Mouse (Mus musculus) forebrain, postnatal 0 days (tissue): ENCODE results near the gene Gng7. TPM values are rescaled to one million over a fixed set of nuclear protein-coding genes. Genes with fewer than 3 reads are reported as not detected.

Experiments used
- ATAC-seq: fragments of 200-750 bp; cut with Nextera tagmentation; 2 replicates; pipeline ENCODE4 v1.8.0; 2017; ENCODE audit warnings: mild to moderate bottlenecking, moderate library complexity
- DNase-seq: peaks from one replicate; pipeline ENCODE4 v3.0.0-alpha.2; 2015
- H3K27ac ChIP-seq: fragments of 300-500 bp; sonication (generic); 2 replicates; pipeline ENCODE4 v1.5.1; 2014; ENCODE audit warnings: low read depth, mild to moderate bottlenecking, antibody characterized with exemption, low read length, moderate library complexity, mixed read lengths
- H3K27me3 ChIP-seq: fragments of 300-500 bp; sonication (generic); 2 replicates; pipeline ENCODE4 v1.6.1; 2014; ENCODE audit warnings: mild to moderate bottlenecking, low read length, mixed read lengths; ENCODE audit not compliant: insufficient read depth
- H3K36me3 ChIP-seq: fragments of 300-500 bp; sonication (generic); 2 replicates; pipeline ENCODE4 v1.6.1; 2014; ENCODE audit warnings: mild to moderate bottlenecking, moderate library complexity; ENCODE audit not compliant: insufficient read depth
- H3K4me1 ChIP-seq: fragments of 300-500 bp; sonication (generic); 2 replicates; pipeline ENCODE4 v1.6.1; 2014; ENCODE audit warnings: antibody characterized with exemption; ENCODE audit not compliant: insufficient read depth
- H3K4me2 ChIP-seq: fragments of 300-500 bp; sonication (generic); 2 replicates; pipeline ENCODE4 v1.6.1; 2014; ENCODE audit warnings: low read depth, mild to moderate bottlenecking, moderate library complexity
- H3K4me3 ChIP-seq: fragments of 300-500 bp; sonication (generic); 2 replicates; pipeline ENCODE4 v1.5.1; 2014; ENCODE audit warnings: low read depth, low read length, mixed read lengths
- H3K9ac ChIP-seq: fragments of 300-500 bp; sonication (generic); 2 replicates; pipeline ENCODE4 v1.6.1; 2014; ENCODE audit warnings: mild to moderate bottlenecking
- H3K9me3 ChIP-seq: fragments of 300-500 bp; sonication (generic); 2 replicates; pipeline ENCODE4 v1.6.1; 2016; ENCODE audit warnings: low read length
- CTCF ChIP-seq: sonication (generic); IDR thresholded peaks from 2 replicates; pipeline ENCODE4 v1.5.1; 2016; ENCODE audit warnings: antibody characterized with exemption, control low read depth, low read depth
- WGBS: fragments of 180-500 bp; shearing (Covaris S2); extraction: QIAGEN DNeasy Blood & Tissue Kit; methylation state at CpG from one replicate; pipeline ENCODE4 v1.1.7; 2014; 5-methylcytosine and 5-hydroxymethylcytosine counted together
- polyA plus RNA-seq: library from polyadenylated mRNA; unstranded; fragments of >200 nt; fragmentation: Nextera tagmentation; extraction: Ambion mirVana; gene quantifications from 2 replicates; pipeline ENCODE4 v1.2.1, GENCODE M21; 2015
- total RNA-seq: library from RNA; depleted of rRNA; stranded (reverse); fragments of >200 nt; gene quantifications from 2 replicates; pipeline ENCODE4 v1.2.3, GENCODE M21; 2014

Gene Gng7
- total and polyA plus RNA-seq, 2 experiments from 2014 or later = 64.5 to 85.7 TPM

DNA sequence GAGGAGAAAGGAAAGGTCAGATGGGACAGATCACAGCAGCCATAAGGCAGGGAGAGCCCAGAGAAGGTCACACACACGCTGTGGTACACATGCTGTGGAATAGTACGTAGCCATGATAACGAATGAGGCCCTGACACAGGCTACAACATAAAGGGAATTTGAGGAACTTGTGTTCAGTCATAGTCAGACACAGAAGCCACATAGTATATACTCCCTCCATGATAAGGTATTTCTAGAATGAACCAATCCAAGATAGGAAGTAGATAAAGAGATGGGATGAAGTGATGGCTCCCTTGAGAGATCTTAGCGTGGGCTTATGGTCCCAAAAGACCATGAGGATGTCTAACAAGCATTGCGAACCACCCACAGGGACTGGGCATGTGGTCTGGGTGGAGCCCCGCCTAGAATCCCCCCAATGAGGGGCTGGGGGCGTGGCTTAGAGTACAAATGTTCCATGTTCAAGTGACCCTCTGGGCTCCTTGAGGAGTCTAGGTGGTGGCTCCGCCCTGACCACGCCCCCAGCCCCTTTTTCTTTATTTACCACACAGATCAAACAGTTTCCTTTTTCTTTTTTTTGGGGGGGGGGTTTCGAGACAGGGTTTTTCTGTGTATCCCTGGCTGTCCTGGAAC is 62.9 kb downstream of the Gng7 start:
- no peaks in the 10 kb centered on the region for H3K4me1 ChIP-seq
- no peak for TF ChIP-seq CTCF
- no peak overlapping the region for H3K27ac ChIP-seq
- 77% methylated on average over 10 of the region's 10 CpGs for WGBS
- H3K9me3 ChIP-seq = no peaks in the 10 kb centered on the region
- no peaks in the 10 kb centered on the region for H3K27me3 ChIP-seq
- no peaks in the 10 kb centered on the region for H3K36me3 ChIP-seq
- ATAC-seq = no peak
- H3K9ac ChIP-seq = no peak overlapping the region
- no peak for DNase-seq
- no peak overlapping the region for H3K4me2 ChIP-seq
- no peak overlapping the region for H3K4me3 ChIP-seq

DNA sequence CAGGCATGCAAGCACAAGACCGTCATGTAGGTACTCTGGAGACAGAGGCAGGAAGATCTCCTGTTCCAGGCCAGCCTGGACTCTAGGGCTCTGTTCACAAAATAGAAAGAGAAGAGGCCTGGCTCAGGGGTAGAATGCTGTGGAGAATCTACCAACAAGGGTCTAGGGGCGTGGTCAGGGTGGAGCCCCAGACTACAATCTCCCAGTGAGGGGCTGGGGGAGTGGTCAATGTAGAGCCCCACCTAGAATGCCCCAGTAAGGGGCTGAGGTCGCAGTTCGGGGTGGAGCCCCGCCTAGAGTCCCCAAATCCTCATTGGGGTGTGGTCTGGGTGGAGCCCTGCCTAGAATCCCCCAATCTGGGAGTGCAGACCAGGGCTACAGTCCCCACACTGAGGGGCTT is 64.4 kb downstream of the Gng7 start:
- Histone ChIP-seq H3K36me3 (no peaks in the 10 kb centered on the region), H3K27ac (no peak overlapping the region), H3K4me3 (no peak overlapping the region), H3K9ac (no peak overlapping the region), H3K4me1 (no peaks in the 10 kb centered on the region), H3K4me2 (no peak overlapping the region), H3K9me3 (no peaks in the 10 kb centered on the region), H3K27me3 (no peaks in the 10 kb centered on the region)
- no peak for TF ChIP-seq CTCF
- WGBS = 31% methylated on average over 5 of the region's 5 CpGs
- ATAC-seq (no peak), DNase-seq (no peak)

DNA sequence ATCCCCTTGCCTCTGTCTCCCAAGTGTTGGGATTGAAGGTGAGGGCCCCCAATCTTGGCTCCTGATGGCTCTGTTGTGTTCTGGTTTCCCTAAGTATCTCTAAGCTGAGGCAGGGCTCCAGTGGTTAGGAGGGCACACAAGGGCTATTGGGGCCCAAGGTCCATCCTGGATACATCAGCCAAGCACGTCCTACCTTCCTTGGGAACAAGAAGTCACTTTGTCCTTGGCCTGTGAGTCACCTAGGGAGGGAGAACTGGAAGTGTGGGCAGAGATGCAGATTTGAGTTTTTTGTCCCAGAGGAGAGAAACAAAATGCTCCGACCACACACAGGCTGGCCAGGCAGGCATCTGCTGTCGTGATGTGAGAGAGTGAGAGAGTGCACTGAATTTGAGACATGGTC is 65.7 kb downstream of the Gng7 start:
- Histone ChIP-seq H3K9ac (no peak overlapping the region), H3K4me2 (no peak overlapping the region), H3K27me3 (no peaks in the 10 kb centered on the region), H3K36me3 (no peaks in the 10 kb centered on the region), H3K27ac (no peak overlapping the region), H3K4me3 (no peak overlapping the region), H3K9me3 (no peaks in the 10 kb centered on the region), H3K4me1 (no peaks in the 10 kb centered on the region)
- no peak for DNase-seq
- no peak for TF ChIP-seq CTCF
- ATAC-seq = no peak
- WGBS = 73% methylated on average over 3 of the region's 3 CpGs

DNA sequence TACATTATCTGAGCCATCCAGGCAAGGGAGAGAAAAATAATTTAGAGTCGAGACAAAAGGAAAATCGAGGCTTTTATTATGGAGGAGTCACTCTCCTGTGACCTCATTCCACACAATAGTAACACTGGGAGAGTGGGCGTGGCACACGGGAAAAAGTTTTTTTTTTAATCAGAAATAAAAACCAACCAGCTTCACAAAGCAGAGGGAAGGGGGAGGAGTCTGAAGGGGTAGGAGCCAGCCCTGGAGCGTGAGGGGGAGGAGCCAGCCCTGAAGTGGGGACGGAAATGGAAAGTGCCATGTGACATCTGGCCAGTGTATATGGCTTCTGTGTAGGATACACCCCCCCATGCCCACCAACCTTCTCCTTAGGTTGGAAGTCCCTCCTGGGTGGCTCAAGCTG is 66.2 kb downstream of the Gng7 start:
- Histone ChIP-seq H3K9ac (no peak overlapping the region), H3K9me3 (no peaks in the 10 kb centered on the region), H3K27me3 (no peaks in the 10 kb centered on the region), H3K4me2 (no peak overlapping the region), H3K36me3 (no peaks in the 10 kb centered on the region), H3K4me1 (no peaks in the 10 kb centered on the region), H3K27ac (no peak overlapping the region), H3K4me3 (no peak overlapping the region)
- 23% methylated on average over 6 of the region's 6 CpGs for WGBS
- no peak for TF ChIP-seq CTCF
- DNase-seq = no peak
- no peak for ATAC-seq

DNA sequence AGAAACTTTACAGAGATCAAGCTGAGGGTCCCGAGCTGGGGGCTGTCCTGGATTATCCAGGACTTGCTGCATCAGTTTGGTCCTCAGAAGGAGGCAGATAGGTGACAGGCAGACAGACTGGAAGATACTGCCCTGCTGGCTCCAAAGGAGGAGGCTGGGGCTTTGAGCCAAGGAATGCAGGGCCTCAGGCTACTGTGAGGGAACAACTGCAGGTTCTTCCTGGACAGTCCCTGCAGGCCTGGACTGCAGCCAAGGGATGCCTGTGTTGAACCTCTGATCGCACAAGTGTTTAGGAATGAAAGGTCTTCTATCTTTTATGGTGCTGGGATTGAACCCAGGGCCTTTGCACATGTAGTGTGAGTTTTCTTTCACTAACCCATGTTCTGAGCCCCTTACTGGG is 66.9 kb downstream of the Gng7 start:
- ATAC-seq (no peak), DNase-seq (no peak)
- no peaks in the 10 kb centered on the region for H3K27me3 ChIP-seq
- H3K4me3 ChIP-seq = no peak overlapping the region
- WGBS = 35% methylated on average over 2 of the region's 2 CpGs
- no peaks in the 10 kb centered on the region for H3K4me1 ChIP-seq
- TF ChIP-seq CTCF = no peak
- H3K9me3 ChIP-seq = no peaks in the 10 kb centered on the region
- H3K27ac ChIP-seq = no peak overlapping the region
- no peaks in the 10 kb centered on the region for H3K36me3 ChIP-seq
- no peak overlapping the region for H3K4me2 ChIP-seq
- H3K9ac ChIP-seq = no peak overlapping the region

DNA sequence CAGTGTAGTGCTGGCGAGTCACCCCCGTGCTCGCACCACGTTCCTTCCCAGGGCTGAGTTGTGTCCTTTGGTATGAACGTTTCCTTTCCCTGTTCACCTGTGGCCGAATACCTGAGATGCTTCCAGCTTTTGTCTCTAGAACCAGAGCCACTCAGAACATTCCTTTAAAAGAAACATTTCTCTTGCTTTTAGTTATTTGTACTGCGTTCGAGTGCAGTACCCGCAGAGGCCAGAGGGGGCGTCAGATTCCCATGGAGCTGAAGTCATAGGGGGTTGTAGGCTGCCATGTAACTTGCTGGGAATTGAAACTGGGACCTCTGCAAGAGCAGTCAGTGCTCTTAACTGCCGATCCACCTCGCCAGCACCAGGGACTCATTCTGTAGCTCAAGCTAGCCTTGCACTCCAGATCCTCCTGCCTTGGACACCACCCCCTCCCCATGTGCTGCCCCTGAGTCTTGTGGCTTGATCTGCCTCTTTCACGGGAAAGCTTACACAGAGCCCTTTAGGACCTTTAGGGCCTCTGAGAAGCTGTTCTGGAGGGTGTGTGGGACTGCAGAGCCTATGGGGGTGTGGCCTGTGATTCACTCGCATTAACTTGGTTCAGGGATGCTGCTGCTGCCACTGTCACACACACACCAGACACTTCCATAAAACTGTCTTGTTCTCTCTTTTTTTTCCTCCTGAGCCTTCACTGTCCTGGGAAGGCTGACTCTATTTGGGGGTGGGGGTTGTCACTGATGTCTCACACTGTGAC is 67.9 kb downstream of the Gng7 start:
- DNase-seq (no peak), ATAC-seq (no peak; the same call in 1 of the 2 replicates)
- H3K9ac ChIP-seq = no peak overlapping the region
- TF ChIP-seq CTCF = peak; percentile 56
- 64% methylated on average over 14 of the region's 14 CpGs for WGBS
- H3K36me3 ChIP-seq = no peaks in the 10 kb centered on the region
- no peak overlapping the region for H3K4me2 ChIP-seq
- H3K27me3 ChIP-seq = no peaks in the 10 kb centered on the region
- no peak overlapping the region for H3K4me3 ChIP-seq
- H3K27ac ChIP-seq = no peak overlapping the region
- no peaks in the 10 kb centered on the region for H3K4me1 ChIP-seq
- no peaks in the 10 kb centered on the region for H3K9me3 ChIP-seq

DNA sequence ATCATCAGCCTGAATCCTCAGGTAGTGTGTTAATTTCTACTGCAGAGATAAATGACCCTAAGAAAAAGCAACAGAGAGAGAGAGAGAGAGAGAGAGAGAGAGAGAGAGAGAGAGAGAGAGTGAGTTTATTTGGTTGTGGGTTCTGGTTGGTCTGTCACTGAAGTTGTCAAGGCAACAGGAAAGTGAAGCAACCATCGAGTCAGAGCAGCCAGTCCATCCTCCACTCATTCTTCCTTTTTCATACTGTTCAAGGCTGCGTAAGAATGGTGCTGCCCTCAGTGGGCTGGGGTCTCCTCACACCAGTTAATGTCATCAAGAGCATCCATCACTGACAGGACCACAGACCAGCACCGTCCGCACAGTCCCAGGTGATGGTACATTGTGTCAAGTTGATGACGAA is 70.5 kb downstream of the Gng7 start:
- WGBS = 88% methylated on average over 5 of the region's 5 CpGs
- no peak for ATAC-seq

More for the DNA sequence above, 70.5 kb downstream of the Gng7 start:
- TF ChIP-seq CTCF = no peak
- no peak for DNase-seq
- no peak overlapping the region for H3K27ac ChIP-seq
- H3K4me2 ChIP-seq = no peak overlapping the region
- H3K4me3 ChIP-seq = no peak overlapping the region
- no peaks in the 10 kb centered on the region for H3K9me3 ChIP-seq
- H3K27me3 ChIP-seq = no peaks in the 10 kb centered on the region
- no peaks in the 10 kb centered on the region for H3K36me3 ChIP-seq
- H3K9ac ChIP-seq = no peak overlapping the region
- peaks cover 14% of the 10 kb centered on the region; the same call in 1 of the 2 replicates for H3K4me1 ChIP-seq
